Mouse (Mus musculus): ENCODE data around the gene Orai2.

DNA sequence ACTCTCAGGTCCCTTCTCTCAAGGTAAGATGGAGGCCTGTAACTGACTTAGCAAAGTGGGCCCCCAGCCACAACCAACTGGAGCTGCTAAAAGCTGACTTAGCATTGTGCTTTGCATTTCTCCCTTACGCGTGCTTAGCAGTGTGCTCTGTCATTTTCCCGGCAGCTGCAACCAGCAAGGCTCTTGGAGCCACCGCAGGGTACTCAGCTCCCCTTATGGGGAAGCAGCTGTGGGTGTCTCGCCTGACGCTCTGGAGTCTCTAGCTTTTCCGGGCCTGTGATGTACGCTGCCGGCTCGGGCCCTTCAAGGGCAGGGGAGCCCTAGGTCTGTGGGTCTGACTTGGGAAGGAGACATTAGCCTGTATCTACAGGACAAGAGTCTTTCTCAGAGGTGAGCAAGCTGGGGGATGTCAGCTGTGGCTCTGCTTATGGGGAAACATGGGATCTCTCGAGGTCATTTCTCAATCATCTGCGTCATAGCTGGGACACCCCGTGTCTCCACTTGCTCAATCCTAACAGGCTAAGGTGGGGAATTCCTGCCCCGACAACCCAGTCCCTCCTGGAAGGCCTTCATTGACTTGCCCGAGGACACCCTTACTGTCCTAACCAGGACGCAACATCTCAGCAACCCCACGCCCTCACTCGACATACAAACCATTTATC lies 46.6 kb upstream of the Orai2 start:
- TF ChIP-seq EP300 (IDR thresholded peaks at IDR 0.05; ENCODE audit: low read depth) (no peak), CTCF (IDR thresholded peaks at IDR 0.05; ENCODE audit: low read depth) (no peak)

All from heart, postnatal 0 days (tissue).